Mouse (Mus musculus) hematopoietic stem cell, adult 5-6 weeks (primary cell): Measurements from ENCODE around the gene Tgif1. TPM values are rescaled to one million over a fixed set of nuclear protein-coding genes. Genes with fewer than 3 reads are reported as not detected.

Experiments used
- ATAC-seq, 2 experiments: fragments of 125-278 bp in 1 of 2; replicated peaks in 1 of 2; 2 replicates each; pipeline ENCODE4 v1.8.0; 2016 to 2017; ENCODE audit warnings: inconsistent platforms in 2 of 2, mild to moderate bottlenecking in 2 of 2, moderate number of reproducible peaks in 2 of 2, low read depth in 1 of 2, moderate TSS enrichment in 1 of 2; ENCODE audit not compliant: low FRiP score in 2 of 2, poor library complexity in 2 of 2, severe bottlenecking in 2 of 2, insufficient read depth in 1 of 2, low TSS enrichment in 1 of 2
- total RNA-seq: library from RNA; stranded (forward); fragments of 172-1452, 232-1000 nt; gene quantifications from 2 replicates; pipeline ENCODE4 v1.2.3, GENCODE M21; 2017

The Tgif1 gene
- 78.9 and 84.6 TPM in 2 replicates for total RNA-seq

DNA sequence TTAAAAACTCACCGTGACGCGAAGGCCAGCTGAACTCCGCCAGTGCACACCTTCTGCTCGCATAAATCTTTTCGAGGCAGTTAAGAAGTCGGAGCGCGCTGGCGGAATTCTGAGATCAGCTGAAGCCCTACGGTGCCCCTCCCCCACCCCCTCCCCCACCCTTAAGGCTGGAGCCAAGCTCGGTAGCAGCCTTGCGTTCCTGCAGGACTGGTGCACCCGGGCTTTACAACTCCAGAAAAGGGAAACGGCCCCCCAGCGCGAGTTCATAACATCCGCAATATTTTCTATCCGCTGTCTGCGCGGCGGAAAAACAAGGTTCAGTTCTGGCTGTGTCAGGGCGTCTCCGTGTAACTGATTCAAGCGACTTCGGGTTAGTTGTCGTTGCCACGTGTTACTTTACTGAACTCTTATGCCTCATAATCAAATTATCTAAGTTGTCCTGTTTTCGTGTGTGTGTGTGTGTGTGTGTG lies at the start of gene Tgif1:
Tgif1 (minus strand) TSS at position 111 of the 470 bp plus-strand sequence.
- ATAC-seq = no peak

DNA sequence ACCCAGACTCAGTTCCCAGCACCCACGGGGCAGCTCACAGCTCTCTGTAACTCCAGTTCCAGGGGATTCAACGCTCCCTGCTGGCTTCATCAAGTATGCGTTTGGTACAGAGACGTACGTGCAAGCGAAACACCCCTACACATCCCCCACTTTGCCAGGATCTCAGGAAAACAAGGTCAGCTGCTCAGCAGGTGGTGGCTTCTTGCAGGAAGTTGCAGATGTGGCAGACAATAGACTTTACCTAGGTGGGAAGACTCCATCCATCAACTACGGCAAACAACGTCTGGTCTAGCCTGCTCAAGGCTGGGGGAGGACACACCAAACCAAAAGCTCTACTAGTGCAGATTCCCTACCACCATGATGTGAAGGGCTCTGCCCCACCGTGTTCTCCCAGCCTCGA lies 47.3 kb upstream of the Tgif1 start:
- no peak for ATAC-seq

DNA sequence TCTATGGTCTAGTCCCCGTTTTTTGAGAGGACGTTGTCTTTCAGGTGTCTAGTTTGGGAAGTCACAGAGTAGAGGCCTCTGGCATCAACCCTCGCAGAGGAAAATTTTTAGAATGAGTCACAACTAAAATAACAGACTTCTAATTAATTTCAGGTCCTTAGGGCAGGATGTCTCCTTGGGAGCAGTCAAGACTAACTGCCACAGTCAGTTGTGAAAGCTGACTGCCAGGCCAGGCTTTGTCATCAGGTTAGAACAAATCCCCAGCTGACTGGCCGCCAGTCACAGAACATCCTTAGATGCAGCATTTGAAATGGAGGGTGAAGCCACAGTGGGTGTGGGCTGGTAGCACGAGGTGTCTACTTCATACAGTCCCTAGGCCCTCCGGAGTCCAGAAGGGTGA lies 46.3 kb upstream of the Tgif1 start:
- no peak for ATAC-seq

DNA sequence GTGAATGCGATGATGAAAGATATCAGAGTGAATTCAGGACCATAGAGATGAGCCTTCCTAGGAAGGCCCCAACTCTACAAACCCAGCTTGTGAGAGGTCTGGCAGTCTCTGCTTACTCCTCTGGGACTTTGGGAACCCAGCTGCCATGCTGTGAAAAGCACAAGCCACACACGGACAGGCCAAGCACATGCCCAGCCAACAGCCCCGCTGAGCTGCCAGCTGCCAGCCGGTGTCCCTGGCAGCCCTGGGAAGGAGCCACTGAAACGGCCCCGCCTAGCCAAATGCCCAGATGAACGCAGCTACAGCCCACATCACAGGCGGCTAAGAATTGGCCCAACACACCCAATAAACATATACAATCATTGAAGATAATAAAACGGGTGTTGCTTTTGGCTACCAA lies 41.5 kb upstream of the Tgif1 start:
- ATAC-seq = no peak

DNA sequence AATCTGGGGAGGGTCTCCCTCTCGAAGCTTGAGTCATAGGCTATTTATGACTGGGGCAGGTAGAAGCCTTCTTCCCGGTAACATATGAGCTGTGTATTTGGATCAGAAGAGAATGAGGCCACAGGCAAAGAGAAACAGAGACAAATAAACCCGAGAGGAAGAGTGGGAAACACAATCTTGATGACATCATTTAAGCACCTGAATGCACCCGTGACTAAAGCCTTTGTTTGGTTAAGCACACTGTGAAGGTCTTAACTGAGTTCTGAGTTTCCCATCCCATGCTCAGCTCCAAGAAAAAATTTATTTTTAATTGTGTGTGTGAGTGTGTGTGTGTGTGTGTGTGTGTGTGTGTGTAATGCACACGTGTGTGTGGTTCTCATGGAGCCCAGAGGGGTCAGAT lies 39.8 kb upstream of the Tgif1 start:
- ATAC-seq = no peak

DNA sequence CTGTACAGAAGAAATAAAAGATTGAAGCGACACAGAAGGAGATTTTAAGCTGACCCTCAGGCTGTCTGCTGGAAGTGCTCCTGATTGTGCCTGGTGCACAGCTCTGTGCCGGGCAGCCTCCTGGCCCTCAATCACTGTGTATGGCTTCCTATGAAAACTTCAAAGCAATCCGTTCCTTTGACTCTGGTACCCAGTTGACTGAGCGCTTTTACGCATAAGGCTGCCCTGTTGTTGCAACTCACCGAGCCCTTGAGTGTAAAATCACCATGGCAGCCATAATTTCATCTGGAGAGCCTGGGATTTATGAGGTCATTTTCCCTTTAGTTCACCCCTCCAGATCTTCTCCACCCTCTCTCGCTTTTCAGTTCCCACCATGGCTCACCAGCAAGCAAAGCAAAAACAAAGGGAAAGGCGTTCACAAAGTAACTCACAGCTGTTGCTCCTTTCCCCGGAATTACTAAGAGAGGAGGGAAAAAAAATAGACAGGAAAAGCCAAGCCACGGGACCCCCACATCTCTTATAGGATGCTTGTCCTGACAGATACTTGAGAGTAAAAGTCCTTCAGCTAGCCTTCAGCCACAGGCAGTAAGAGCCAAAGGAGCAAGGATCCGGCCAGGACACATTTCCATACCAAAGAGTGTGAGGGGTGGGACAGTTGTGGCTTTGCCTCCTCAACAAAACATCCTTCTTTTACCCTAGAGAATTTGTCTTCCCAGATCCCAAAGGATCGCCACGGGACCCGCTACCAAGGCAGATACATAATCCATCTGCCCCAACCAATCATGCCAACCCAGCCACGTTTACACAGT lies 39.1 kb upstream of the Tgif1 start:
- no peak for ATAC-seq

DNA sequence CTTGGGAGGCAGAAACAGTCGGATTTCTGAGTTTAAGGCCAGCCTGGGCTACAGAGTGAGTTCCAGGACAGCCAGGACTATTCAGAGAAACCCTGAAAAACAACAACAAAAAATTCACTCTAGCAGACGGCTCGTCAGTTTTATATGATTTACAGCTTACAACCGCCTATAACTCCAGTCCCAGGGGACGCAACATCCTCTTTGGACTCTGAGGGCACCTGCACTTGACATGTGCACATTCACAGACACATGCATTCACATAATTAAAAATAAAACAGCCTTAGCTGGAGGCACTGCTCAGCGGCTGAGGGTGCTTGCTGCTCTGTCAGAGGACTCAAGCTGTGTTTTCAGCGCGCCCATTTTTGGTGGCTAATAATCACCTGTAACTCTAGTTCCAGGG lies 37.2 kb upstream of the Tgif1 start:
- no peak for ATAC-seq

DNA sequence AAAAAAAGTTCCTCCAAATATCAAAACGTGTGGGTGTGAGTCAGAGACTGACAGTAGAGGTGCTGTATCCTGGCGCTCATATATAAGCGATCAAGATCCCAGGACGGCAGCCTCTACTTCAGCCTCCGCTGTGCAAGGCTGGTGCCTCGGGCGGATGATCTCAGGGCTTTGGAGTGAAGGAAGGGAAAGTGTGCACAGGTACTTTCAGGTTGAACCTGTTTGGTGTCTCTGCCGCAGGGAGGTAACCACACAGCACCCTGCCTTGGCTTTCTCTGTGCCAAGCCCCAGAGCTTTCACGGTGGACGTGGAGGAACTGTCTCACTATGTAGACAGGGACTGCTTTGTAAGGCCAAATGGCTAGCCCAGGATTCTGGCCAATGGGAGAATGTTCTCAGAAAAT lies 35.3 kb upstream of the Tgif1 start:
- no peak for ATAC-seq

DNA sequence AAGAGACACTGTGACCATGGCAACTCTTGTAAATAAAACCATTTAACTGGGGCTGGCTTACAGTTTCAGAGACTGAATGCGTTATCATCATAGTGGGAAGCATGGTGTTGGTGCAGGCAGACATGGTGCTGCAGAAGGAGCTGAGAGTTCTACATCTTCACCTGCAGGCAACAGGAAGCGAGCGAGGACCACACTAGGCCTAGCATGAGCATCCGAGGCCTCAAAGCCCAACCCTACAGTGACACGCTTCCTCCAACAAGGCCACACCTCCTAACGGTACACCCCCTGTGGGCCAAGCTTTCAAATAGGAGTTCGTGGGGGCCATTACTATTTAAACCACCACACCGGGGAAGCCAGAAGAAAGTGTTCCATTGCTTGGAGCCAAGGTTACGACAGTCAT lies 34.5 kb upstream of the Tgif1 start:
- no peak for ATAC-seq

DNA sequence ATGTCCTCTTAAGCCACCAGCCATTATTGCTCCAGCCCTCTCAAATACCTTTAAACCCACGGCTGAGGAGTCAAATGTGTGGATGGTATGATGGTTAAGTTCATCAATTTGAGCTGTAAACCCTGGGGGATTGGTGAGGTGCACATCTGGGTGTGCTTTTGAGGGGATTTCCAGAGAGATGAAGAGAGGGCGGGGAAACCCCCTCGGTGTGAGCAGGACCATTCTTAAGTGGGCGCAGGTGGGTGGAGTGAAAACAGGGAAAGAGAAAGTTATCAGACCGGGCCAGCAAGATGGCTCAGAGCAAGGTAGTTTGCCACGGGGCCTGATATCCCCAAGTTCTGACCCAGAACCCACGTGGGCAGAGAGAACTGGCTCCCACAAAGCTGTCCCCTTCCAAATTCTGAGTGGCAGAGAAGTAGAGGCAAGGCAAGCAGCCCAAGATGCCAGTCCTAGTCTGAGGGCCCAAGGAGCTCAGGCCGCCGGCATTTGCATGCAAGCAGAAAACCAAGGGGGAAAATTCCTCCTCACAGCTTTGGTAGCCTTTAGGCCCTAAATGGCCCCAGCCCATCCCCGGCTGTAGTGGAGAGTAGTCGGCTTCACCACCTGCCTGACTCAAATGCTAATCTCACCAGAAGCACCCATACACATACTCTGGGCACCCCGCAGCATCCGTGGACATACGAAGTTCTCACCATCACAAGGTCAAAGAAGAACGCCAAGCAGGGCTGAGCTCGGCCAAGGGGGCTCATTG lies 33.5 kb upstream of the Tgif1 start:
- no peak for ATAC-seq

DNA sequence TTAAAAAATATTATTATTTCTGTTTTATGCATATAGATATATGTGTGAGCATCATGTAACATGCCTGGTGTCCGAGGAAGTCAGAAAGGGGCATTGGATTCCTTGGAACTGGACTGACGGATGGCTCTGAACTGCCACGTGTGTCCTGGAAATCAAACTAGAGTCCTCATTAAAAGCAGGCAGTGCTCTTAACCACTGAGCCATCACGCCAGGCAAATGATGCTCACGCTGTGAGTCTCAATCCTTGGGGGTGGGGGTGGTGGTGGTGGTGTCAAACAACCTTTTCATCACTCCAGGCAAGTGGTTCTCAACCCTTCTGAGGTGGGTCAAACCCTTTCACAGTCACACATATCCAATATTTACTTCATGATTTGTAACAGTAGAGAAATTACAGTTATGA lies 32.5 kb upstream of the Tgif1 start:
- ATAC-seq = no peak

DNA sequence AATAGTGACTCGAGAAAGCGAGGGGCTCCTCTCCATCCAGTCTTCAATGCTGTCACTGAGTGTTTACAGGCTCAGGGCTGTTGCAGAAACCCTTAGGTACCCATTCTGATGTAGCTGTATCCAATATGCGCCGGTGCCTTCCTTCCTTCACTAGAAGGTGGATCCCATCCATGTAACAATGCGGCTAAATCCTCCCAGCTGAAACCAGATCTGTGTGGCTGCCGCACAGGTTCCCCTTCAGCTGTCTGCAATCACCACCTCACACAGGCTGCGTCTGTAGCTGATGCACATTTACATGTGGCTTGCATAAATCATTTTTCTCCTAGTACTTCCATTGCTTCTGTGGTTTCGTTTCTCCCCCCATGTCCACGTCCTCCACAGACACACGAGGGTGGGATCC lies 28.6 kb upstream of the Tgif1 start:
- no peak for ATAC-seq

DNA sequence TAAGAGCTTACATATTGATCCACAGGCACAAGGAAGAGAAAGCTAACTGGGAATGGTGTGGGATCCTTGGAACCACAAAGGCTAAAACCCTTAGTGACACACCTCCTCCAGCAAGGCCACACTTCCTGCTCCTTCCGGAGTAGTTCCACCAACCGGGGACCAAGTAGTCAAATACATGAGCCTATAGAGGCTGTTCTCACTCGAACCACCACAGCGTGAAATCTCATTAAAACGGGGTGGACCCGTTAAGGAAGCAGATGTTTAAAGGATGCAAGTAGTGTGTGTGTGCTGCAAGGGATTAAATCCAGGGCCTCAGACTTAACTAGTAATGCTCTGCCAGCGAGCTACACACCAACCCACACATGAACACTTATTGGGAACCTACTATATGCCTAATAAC lies 27.8 kb upstream of the Tgif1 start:
- no peak for ATAC-seq

DNA sequence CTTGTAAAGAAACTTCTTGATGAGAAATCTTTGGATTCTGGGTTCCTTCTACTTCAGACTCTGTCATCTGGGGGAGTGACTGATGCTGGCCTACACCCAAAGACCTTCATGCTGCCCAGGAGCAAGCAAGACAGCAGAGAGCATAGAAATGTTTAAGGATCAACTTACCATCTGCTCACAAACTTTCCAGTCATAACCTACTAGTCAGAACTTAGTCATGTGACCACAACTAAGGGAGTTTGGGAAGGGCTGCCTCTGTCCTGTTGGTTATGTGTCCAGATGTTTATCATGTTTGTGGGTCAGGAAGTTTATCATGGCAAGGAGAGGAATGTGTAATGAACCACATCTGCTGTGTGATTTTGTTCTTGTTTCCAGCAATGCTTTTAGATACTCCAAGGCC lies 24.9 kb upstream of the Tgif1 start:
- no peak for ATAC-seq

DNA sequence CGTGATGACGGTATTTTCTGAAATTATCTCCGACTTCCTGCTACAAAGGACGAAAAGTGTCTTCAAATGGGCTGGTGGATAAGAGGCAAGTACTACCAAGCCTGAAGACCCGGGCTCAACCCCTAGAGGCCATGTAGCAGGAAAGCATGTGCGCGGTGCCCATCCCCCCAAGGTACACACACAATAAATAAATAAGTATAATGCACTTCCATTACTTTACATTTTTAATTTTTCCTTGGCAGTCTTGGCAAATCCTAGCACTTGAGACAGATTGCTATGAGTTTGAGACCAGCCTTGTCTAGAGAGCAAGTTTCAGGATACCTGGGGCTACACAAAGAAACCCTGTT lies 20.4 kb upstream of the Tgif1 start:
- ATAC-seq = 0 out of 4 replicates have a peak, but pooled peaks of 1 of the 2 experiments have one; percentile 48

DNA sequence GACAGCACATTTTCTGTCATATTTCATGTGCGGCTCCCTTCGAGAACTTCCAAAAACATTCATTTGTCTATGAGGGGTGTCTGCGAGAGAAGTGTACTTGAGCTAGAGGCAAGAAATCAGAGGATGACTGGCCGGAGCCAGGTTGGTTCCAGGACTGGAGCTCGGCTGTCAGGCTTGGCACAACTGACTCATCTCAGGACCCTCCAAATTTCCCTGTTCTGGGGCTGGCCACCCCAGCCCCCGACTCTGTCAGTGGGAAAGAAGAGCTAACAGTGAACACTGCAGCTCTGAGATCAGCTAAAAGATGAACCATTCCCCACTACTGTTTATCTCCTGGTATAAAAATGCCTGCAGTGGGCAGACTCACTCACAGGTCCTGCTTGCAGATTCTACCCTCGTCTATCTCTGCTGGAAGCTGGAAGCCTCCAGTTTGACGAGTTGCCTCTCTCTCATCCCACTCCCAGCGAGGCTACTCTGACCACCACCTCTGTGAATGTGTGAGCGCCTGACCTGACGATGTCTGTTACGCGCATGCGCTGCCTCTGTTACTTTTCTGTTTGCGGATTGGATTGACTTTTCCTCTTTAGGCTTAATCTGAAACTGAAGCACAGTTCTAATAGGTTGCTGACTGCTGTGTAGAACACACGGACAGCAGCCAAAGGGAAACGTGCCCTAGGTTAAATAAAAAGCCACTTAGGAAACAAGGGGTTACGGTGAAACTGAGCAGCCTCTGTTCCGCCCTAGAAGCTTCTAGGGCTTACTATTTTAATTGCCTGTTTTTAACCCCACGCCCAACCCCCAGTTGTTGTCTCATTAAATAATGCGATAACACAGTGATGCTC lies 19.8 kb upstream of the Tgif1 start:
- ATAC-seq = peak; percentile 17 to 37; a peak in 1 of 4 replicates

DNA sequence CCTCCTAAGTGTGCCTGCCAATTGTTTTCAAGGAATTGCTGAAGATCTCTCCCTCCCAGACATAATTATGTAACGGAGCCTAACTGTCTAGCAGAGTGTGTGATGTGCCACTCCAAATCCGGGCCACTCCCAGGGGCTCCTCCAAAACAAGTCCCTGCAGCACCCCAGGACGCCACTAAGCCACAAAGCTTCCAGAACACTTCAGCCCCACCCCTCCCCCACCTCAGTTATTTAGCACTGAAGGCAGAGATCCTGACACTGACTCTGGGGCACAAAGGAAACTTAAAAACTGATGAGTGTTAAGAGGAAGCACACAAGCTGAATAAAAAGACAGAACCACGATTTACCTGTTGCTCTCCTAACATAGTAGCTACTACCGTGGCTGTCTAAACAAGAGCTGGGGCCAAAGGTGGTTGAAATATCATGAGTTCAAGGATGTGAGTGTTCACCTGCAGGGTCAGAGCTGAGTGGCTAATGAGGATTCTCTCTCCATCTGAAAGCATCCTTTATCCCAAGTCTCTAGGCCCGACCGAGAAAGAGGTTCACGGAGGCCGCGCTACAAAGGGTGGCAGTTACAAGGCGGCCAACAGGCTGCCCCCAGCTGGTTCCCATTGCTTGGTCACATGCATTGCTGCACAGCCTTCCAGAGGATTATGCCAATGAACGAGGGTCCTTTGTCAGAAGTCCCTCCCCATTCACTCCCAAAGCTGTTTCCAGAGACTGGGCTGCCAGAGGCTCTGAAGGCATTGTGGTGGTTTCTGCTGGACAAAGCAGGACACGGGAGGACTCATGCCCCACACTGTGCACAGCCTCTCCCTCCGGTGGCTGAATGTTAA lies 19.0 kb upstream of the Tgif1 start:
- no peak for ATAC-seq
